Comparison of ENCODE assay signal across 26 mouse cellular contexts in genomic region chr5:140213001-140213400, GRCm38 (mm10).
DNase-seq lines count a peak whose midpoint lies in the region; ATAC-seq and TF ChIP-seq lines count a peak whose summit lies in the region.
"Had no signal": no experiment of that assay in that cellular context is flagged by ENCODE, and none has a peak within 500 bp of the region (broad histone marks: within the 10 kb centered on the region; RNA-seq: fewer than 3 reads in every experiment).

No protein-coding gene starts in this region.

- no peak overlapping the region for H3K27ac ChIP-seq in heart, embryonic 11.5 days (ENCODE audit: low read depth, low read length)
- peak overlapping the region; percentile 95 for H3K27ac ChIP-seq in thymus, adult 2 months (ENCODE audit: control insufficient read depth, insufficient read depth, low read length)
- H3K27ac ChIP-seq: embryonic facial prominence, embryonic 10.5 days; embryonic facial prominence, embryonic 13.5 days; forebrain, embryonic 10.5 days; forebrain, embryonic 13.5 days; heart, embryonic 10.5 days; hindbrain, embryonic 14.5 days; hindbrain, postnatal 0 days had no signal

- intact Hi-C loops in heart, postnatal 10 days (cut with DNase I) = no loop called here

- no peak for TF ChIP-seq CTCF in thymus, adult 2 months (IDR thresholded peaks at IDR 0.05; ENCODE audit: borderline replicate concordance, control insufficient read depth, extremely low read depth, insufficient read depth, low read length, poor library complexity)

- no peaks in the 10 kb centered on the region for H3K36me3 ChIP-seq in heart, embryonic 11.5 days (ENCODE audit: control insufficient read depth, insufficient read depth, low read length)
- H3K36me3 ChIP-seq in thymus, adult 2 months (ENCODE audit: control insufficient read depth, insufficient read depth, low read length) = no peaks in the 10 kb centered on the region
- H3K36me3 ChIP-seq: embryonic facial prominence, embryonic 10.5 days; embryonic facial prominence, embryonic 13.5 days; forebrain, embryonic 10.5 days; heart, embryonic 10.5 days had no signal

- no peak overlapping the region for H3K4me2 ChIP-seq in heart, embryonic 11.5 days
- H3K4me2 ChIP-seq: embryonic facial prominence, embryonic 13.5 days; forebrain, embryonic 13.5 days; hindbrain, embryonic 14.5 days had no signal

- H3K9ac ChIP-seq in heart, embryonic 11.5 days (ENCODE audit: low read depth, low read length) = no peak overlapping the region
- H3K9ac ChIP-seq: embryonic facial prominence, embryonic 13.5 days; forebrain, embryonic 13.5 days; hindbrain, embryonic 14.5 days had no signal

- no peak overlapping the region for H3K4me3 ChIP-seq in heart, embryonic 11.5 days (ENCODE audit: low read depth, low read length)
- no peak overlapping the region for H3K4me3 ChIP-seq in thymus, adult 2 months (ENCODE audit: control insufficient read depth, insufficient read depth, low read length)
- H3K4me3 ChIP-seq: embryonic facial prominence, embryonic 10.5 days; embryonic facial prominence, embryonic 13.5 days; erythroblast, embryonic 14.5 days; forebrain, embryonic 10.5 days; forebrain, embryonic 13.5 days; heart, embryonic 10.5 days had no signal

- H3K9me3 ChIP-seq in heart, embryonic 11.5 days (replicated peaks; ENCODE audit: control insufficient read depth, low read length) = no peaks in the 10 kb centered on the region
- H3K9me3 ChIP-seq: embryonic facial prominence, embryonic 10.5 days; embryonic facial prominence, embryonic 13.5 days; forebrain, embryonic 10.5 days; forebrain, embryonic 13.5 days; heart, embryonic 10.5 days had no signal

- H3K27me3 ChIP-seq in heart, embryonic 11.5 days (ENCODE audit: control insufficient read depth, insufficient read depth, low read length) = no peaks in the 10 kb centered on the region
- H3K27me3 ChIP-seq in thymus, adult 2 months (ENCODE audit: control insufficient read depth, insufficient read depth, low read length) = no peaks in the 10 kb centered on the region
- H3K27me3 ChIP-seq: embryonic facial prominence, embryonic 13.5 days; forebrain, embryonic 13.5 days had no signal

- TF ChIP-seq POLR2A in thymus, adult 2 months (IDR thresholded peaks at IDR 0.05; ENCODE audit: control insufficient read depth, extremely low read depth, insufficient read depth, low read length, poor library complexity) = no peak

- 82% methylated on average over 4 of the region's 4 CpGs for WGBS in heart, embryonic 11.5 days (ENCODE audit: insufficient replicate concordance)
- 95% methylated on average over 4 of the region's 4 CpGs for WGBS in thymus, adult 2 months

- peaks cover 23% of the 10 kb centered on the region for H3K4me1 ChIP-seq in heart, embryonic 11.5 days (ENCODE audit: control insufficient read depth, insufficient read depth, low read length)
- peaks cover 74% of the 10 kb centered on the region for H3K4me1 ChIP-seq in thymus, adult 2 months (replicated peaks; ENCODE audit: control insufficient read depth, insufficient read depth, low read length)

- peak; percentile 34 to 47 for DNase-seq in heart, postnatal 10 days
- DNase-seq in thymus, adult 2 months = no peak
- no peak for DNase-seq in thymus, postnatal 4 days
- DNase-seq in adipocyte (ENCODE audit: low spot score) = peak; percentile 56
- peak; percentile 33 for DNase-seq in fibroblast of lung, adult 2 months (ENCODE audit: low read depth)
- DNase-seq: adrenal gland, adult 8-10 months; adrenal gland, postnatal 25 days; cerebellum, adult 11-12 months; cerebellum, adult 8-10 months; cerebellum, postnatal 10 days; cerebellum, postnatal 36 days; embryo, embryonic 11 days; gastrocnemius, postnatal 36 days had no signal

- no peak for ATAC-seq in heart, embryonic 11.5 days (replicated peaks; ENCODE audit: insufficient number of reproducible peaks, low FRiP score, low TSS enrichment)
- ATAC-seq: CD4-positive, CD25-positive, alpha-beta regulatory T cell, adult 4 months; forebrain, embryonic 13.5 days; forebrain, embryonic 16.5 days; hindbrain, postnatal 0 days; inflammation-experienced regulatory T-cells, adult 6 months; intestine, embryonic 16.5 days had no signal

Comparison
In these comparisons a context has a peak if more than half of its experiments do, and no peak if none do; other contexts are left out.
1. DNase-seq: peak in heart, postnatal 10 days (2 of 2), adipocyte (single experiment) and fibroblast of lung, adult 2 months (single experiment); none in thymus, adult 2 months (single experiment) and thymus, postnatal 4 days (single experiment).